In genomic region chr1:125893158-125893557, GRCm38 (mm10) we compare ENCODE assay signal across 32 mouse cellular contexts. TPM values are rescaled to one million over a fixed set of nuclear protein-coding genes. Genes with fewer than 3 reads are reported as not detected.
DNase-seq lines count a peak whose midpoint lies in the region; ATAC-seq and TF ChIP-seq lines count a peak whose summit lies in the region.
"Had no signal": no experiment of that assay in that cellular context is flagged by ENCODE, and none has a peak within 500 bp of the region (broad histone marks: within the 10 kb centered on the region; RNA-seq: fewer than 3 reads in every experiment).

No protein-coding gene starts in this region.

- peaks cover 5% of the 10 kb centered on the region; the same call in 1 of the 2 replicates for H3K27me3 ChIP-seq in forebrain, embryonic 12.5 days
- no peaks in the 10 kb centered on the region for H3K27me3 ChIP-seq in forebrain, embryonic 15.5 days
- H3K27me3 ChIP-seq in forebrain, postnatal 0 days (ENCODE audit: insufficient read depth, low read length): no peaks in the 10 kb centered on the region
- no peaks in the 10 kb centered on the region for H3K27me3 ChIP-seq in midbrain, embryonic 15.5 days (replicated peaks)
- H3K27me3 ChIP-seq: heart, embryonic 15.5 days; liver, embryonic 13.5 days had no signal

- TF ChIP-seq POLR2A in brain, embryonic 14.5 days (IDR thresholded peaks at IDR 0.05; ENCODE audit: borderline replicate concordance, extremely low read depth, insufficient read depth, insufficient read length, poor library complexity, severe bottlenecking): no peak

- H3K9ac ChIP-seq in forebrain, embryonic 12.5 days: no peak overlapping the region
- H3K9ac ChIP-seq in forebrain, embryonic 15.5 days (replicated peaks): no peak overlapping the region
- H3K9ac ChIP-seq in forebrain, postnatal 0 days: no peak overlapping the region
- H3K9ac ChIP-seq in midbrain, embryonic 15.5 days: no peak overlapping the region
- H3K9ac ChIP-seq: heart, embryonic 15.5 days; liver, embryonic 13.5 days had no signal

- H3K36me3 ChIP-seq in forebrain, embryonic 12.5 days (replicated peaks): no peaks in the 10 kb centered on the region
- no peaks in the 10 kb centered on the region for H3K36me3 ChIP-seq in forebrain, embryonic 15.5 days
- H3K36me3 ChIP-seq in forebrain, postnatal 0 days (ENCODE audit: insufficient read depth): no peaks in the 10 kb centered on the region; the same call in 1 of the 2 replicates
- no peaks in the 10 kb centered on the region for H3K36me3 ChIP-seq in midbrain, embryonic 15.5 days (replicated peaks)
- H3K36me3 ChIP-seq: heart, embryonic 10.5 days; heart, embryonic 15.5 days; liver, embryonic 13.5 days had no signal

- peaks cover 12% of the 10 kb centered on the region; the same call in 1 of the 2 replicates for H3K4me1 ChIP-seq in forebrain, embryonic 12.5 days
- no peaks in the 10 kb centered on the region for H3K4me1 ChIP-seq in forebrain, embryonic 15.5 days
- no peaks in the 10 kb centered on the region for H3K4me1 ChIP-seq in forebrain, postnatal 0 days (ENCODE audit: insufficient read depth)
- 0 out of 2 replicates have a peak, but pooled peaks cover 6% of the 10 kb centered on the region for H3K4me1 ChIP-seq in midbrain, embryonic 15.5 days
- H3K4me1 ChIP-seq: heart, embryonic 10.5 days; heart, embryonic 15.5 days; liver, embryonic 13.5 days had no signal

- no peak overlapping the region for H3K4me2 ChIP-seq in forebrain, embryonic 12.5 days
- H3K4me2 ChIP-seq in forebrain, embryonic 15.5 days (replicated peaks): no peak overlapping the region
- H3K4me2 ChIP-seq in forebrain, postnatal 0 days (ENCODE audit: low read depth): no peak overlapping the region
- no peak overlapping the region for H3K4me2 ChIP-seq in midbrain, embryonic 15.5 days
- H3K4me2 ChIP-seq: heart, embryonic 15.5 days; liver, embryonic 13.5 days had no signal

- no peak overlapping the region for H3K4me3 ChIP-seq in forebrain, embryonic 12.5 days (replicated peaks)
- H3K4me3 ChIP-seq in forebrain, embryonic 15.5 days: no peak overlapping the region
- no peak overlapping the region for H3K4me3 ChIP-seq in forebrain, postnatal 0 days (ENCODE audit: low read depth, low read length)
- H3K4me3 ChIP-seq in midbrain, embryonic 15.5 days: no peak overlapping the region
- H3K4me3 ChIP-seq: erythroblast, embryonic 14.5 days; heart, embryonic 10.5 days; heart, embryonic 15.5 days; liver, embryonic 13.5 days had no signal

- TF ChIP-seq CTCF in brain, embryonic 14.5 days (IDR thresholded peaks at IDR 0.05; ENCODE audit: borderline replicate concordance, extremely low read depth, insufficient read depth, insufficient read length): no peak
- TF ChIP-seq CTCF in forebrain, postnatal 0 days (IDR thresholded peaks at IDR 0.05; ENCODE audit: low read depth): no peak

- DNase-seq in brain, embryonic 14.5 days (ENCODE audit: low read depth): peak; percentile 67
- peak; percentile 18 for DNase-seq in forebrain, postnatal 0 days
- no peak for DNase-seq in lung, postnatal 25 days (ENCODE audit: low spot score)
- no peak for DNase-seq in ovary, postnatal 36 days (ENCODE audit: low spot score)
- DNase-seq: adrenal gland, adult 2 months; adrenal gland, postnatal 36 days; B cell, adult 2 months; cerebellum, adult 8-10 months; cerebellum, postnatal 25 days; gastrocnemius, postnatal 25 days; heart, adult 11 months; kidney, adult 18-20 months; kidney, postnatal 36 days; layer of hippocampus, postnatal 36 days; left cerebral cortex, postnatal 4 days; liver, embryonic 13.5 days; lung, adult 18-20 months; right cerebral cortex, postnatal 4 days; thymus, adult 18-20 months; thymus, postnatal 25 days had no signal

- no peaks in the 10 kb centered on the region for H3K9me3 ChIP-seq in forebrain, embryonic 12.5 days
- no peaks in the 10 kb centered on the region for H3K9me3 ChIP-seq in forebrain, embryonic 15.5 days
- H3K9me3 ChIP-seq in forebrain, postnatal 0 days (ENCODE audit: low read length): no peaks in the 10 kb centered on the region
- no peaks in the 10 kb centered on the region for H3K9me3 ChIP-seq in midbrain, embryonic 15.5 days
- H3K9me3 ChIP-seq: heart, embryonic 10.5 days; heart, embryonic 15.5 days; liver, embryonic 13.5 days had no signal

- WGBS in forebrain, embryonic 12.5 days: 25% methylated on average over 9 of the region's 9 CpGs
- 33% methylated on average over 9 of the region's 9 CpGs for WGBS in forebrain, embryonic 15.5 days
- 22% methylated on average over 9 of the region's 9 CpGs for WGBS in forebrain, postnatal 0 days
- WGBS in midbrain, embryonic 15.5 days: 19% methylated on average over 9 of the region's 9 CpGs

- H3K27ac ChIP-seq in forebrain, embryonic 12.5 days: peak overlapping the region; percentile 63
- H3K27ac ChIP-seq in forebrain, embryonic 15.5 days (replicated peaks): no peak overlapping the region
- H3K27ac ChIP-seq in forebrain, postnatal 0 days (ENCODE audit: low read depth, low read length): no peak overlapping the region
- H3K27ac ChIP-seq in midbrain, embryonic 15.5 days: 0 out of 2 replicates have a peak overlapping the region, but pooled peaks have one; percentile 18
- H3K27ac ChIP-seq: heart, embryonic 10.5 days; heart, embryonic 15.5 days; liver, embryonic 13.5 days; macrophage; stomach, postnatal 0 days had no signal

- peak; percentile 46; the same call in 1 of the 2 replicates for ATAC-seq in forebrain, embryonic 12.5 days (ENCODE audit: low FRiP score)
- no peak for ATAC-seq in forebrain, embryonic 15.5 days (replicated peaks)
- no peak for ATAC-seq in forebrain, postnatal 0 days
- 0 out of 2 replicates have a peak, but pooled peaks have one; percentile 45 for ATAC-seq in midbrain, embryonic 15.5 days (replicated peaks)
- ATAC-seq: activated CD4-positive, CD25-positive, alpha-beta regulatory T cell, adult 4 months; hindbrain, embryonic 16.5 days; lung, postnatal 0 days had no signal

RNA-seq across cellular contexts. Expression of gene Lypd1, which starts 19.7 kb away (rescaled TPM):
- polyA plus RNA-seq in forebrain, embryonic 12.5 days (2016; fragmentation: Nextera tagmentation; extraction: Ambion mirVana): 7.2 and 9.0 TPM in 2 replicates
- polyA plus RNA-seq in forebrain, embryonic 15.5 days (2015; fragmentation: Nextera tagmentation; extraction: Ambion mirVana): 26.7 and 34.4 TPM in 2 replicates
- polyA plus RNA-seq in brain, embryonic 14.5 days (2012; rRNA removed): 61.6 and 92.8 TPM in 2 replicates
- 58.9 and 88.7 TPM in 2 replicates for total RNA-seq in forebrain, postnatal 0 days (2014; rRNA removed)
- polyA plus RNA-seq in forebrain, postnatal 0 days (2015; fragmentation: Nextera tagmentation; extraction: Ambion mirVana): 51.1 and 76.1 TPM in 2 replicates
- 75.2 and 78.7 TPM in 2 replicates for polyA plus RNA-seq in midbrain, embryonic 15.5 days (2015; fragmentation: Nextera tagmentation; extraction: Ambion mirVana)
- total RNA-seq: megakaryocyte-erythroid progenitor cell, adult 5-6 weeks had no signal
- polyA plus RNA-seq: erythroblast, embryonic 14.5 days; macrophage had no signal

Comparison
In these comparisons a context has a peak if more than half of its experiments do, and no peak if none do; other contexts are left out.
1. ATAC-seq: peak in forebrain, embryonic 12.5 days (single experiment) and midbrain, embryonic 15.5 days (single experiment); none in forebrain, embryonic 15.5 days (single experiment) and forebrain, postnatal 0 days (single experiment).
2. H3K27ac ChIP-seq: peak in forebrain, embryonic 12.5 days (single experiment) and midbrain, embryonic 15.5 days (single experiment); none in forebrain, embryonic 15.5 days (single experiment) and forebrain, postnatal 0 days (single experiment).
3. DNase-seq: peak in brain, embryonic 14.5 days (single experiment) and forebrain, postnatal 0 days (single experiment); none in lung, postnatal 25 days (single experiment) and ovary, postnatal 36 days (single experiment).